Mouse (Mus musculus) lung, embryonic 14.5 days (tissue): ENCODE data around the gene Habp2. TPM values are rescaled to one million over a fixed set of nuclear protein-coding genes. Genes with fewer than 3 reads are reported as not detected.

Experiments used
- ATAC-seq: fragments of 200-750 bp; cut with Nextera tagmentation; 2 replicates; pipeline ENCODE4 v1.8.0; 2017; ENCODE audit warnings: mild to moderate bottlenecking, moderate TSS enrichment, moderate library complexity; ENCODE audit not compliant: insufficient read depth
- DNase-seq: peaks from one replicate; pipeline ENCODE4 v3.0.0-alpha.2; 2015
- H3K27ac ChIP-seq: fragments of 300-500 bp; sonication (generic); 2 replicates; pipeline ENCODE4 v1.5.1; 2014; ENCODE audit warnings: low read depth, mild to moderate bottlenecking, moderate library complexity
- H3K27me3 ChIP-seq: fragments of 300-500 bp; sonication (generic); 2 replicates; pipeline ENCODE4 v1.6.1; 2014; ENCODE audit warnings: low read length, control low read depth; ENCODE audit not compliant: insufficient read depth
- H3K36me3 ChIP-seq: fragments of 300-500 bp; sonication (generic); 2 replicates; pipeline ENCODE4 v1.6.1; 2014; ENCODE audit warnings: control low read depth; ENCODE audit not compliant: insufficient read depth
- H3K4me1 ChIP-seq: fragments of 300-500 bp; sonication (generic); 2 replicates; pipeline ENCODE4 v1.6.1; 2014; ENCODE audit warnings: antibody characterized with exemption, control low read depth; ENCODE audit not compliant: insufficient read depth
- H3K4me2 ChIP-seq: fragments of 300-500 bp; sonication (generic); 2 replicates; pipeline ENCODE4 v1.6.1; 2014; ENCODE audit warnings: mild to moderate bottlenecking
- H3K4me3 ChIP-seq: fragments of 300-500 bp; sonication (generic); 2 replicates; pipeline ENCODE4 v1.5.1; 2014; ENCODE audit warnings: low read depth, low read length
- H3K9ac ChIP-seq: fragments of 300-500 bp; sonication (generic); 2 replicates; pipeline ENCODE4 v1.6.1; 2014
- H3K9me3 ChIP-seq: fragments of 300-500 bp; sonication (generic); 2 replicates; pipeline ENCODE4 v1.6.1; 2016; ENCODE audit warnings: low read depth, low read length, control low read depth
- CTCF ChIP-seq: IDR thresholded peaks from 2 replicates; pipeline ENCODE4 v1.5.1; 2016; ENCODE audit warnings: antibody characterized with exemption, low read depth
- WGBS: fragments of 180-500 bp; shearing (Covaris S2); extraction: QIAGEN DNeasy Blood & Tissue Kit; methylation state at CpG from one replicate; pipeline ENCODE4 v1.1.7; 2014; 5-methylcytosine and 5-hydroxymethylcytosine counted together
- polyA plus RNA-seq: library from polyadenylated mRNA; unstranded; fragments of >200 nt; fragmentation: Nextera tagmentation; extraction: Ambion mirVana; gene quantifications from 2 replicates; pipeline ENCODE4 v1.2.1, GENCODE M21; 2014

Gene Habp2
- polyA plus RNA-seq, 1 experiment from 2014 or later = 3.1 TPM

DNA sequence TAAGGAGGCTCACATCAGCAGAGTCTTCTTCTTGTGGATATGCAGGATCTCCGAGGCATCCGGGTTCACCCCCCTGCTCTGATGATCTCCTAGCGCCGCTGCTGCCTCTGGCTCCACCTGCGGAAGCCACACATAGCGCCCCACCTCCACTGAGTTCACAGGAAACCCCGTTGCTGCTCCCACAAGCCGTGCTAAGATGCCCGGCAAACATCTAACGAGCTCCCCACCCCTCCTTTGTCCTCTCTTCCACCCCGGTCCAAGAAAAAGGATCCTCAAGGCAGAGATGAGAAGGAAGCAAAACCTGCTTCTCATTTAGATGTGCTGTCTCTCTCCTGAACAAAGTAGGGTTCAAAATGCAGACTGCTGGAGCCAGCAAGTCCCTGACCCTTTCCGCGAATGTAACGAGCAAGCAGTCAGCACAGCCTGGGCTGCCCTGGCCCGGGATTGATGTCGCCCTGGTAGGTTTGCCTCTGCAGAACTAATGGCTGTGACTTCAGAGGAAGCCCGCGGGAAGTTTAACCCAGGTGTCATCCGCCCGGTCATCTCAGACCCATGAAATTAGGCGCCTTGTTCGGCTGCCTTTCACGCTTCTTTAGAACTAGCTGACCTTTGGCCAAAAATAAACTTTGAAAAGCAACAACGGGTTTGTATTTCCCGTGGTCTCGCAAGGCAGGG is 33.4 kb downstream of the Habp2 start:
- Histone ChIP-seq H3K4me1 (peaks cover 6% of the 10 kb centered on the region), H3K27ac (no peak overlapping the region), H3K9me3 (no peaks in the 10 kb centered on the region), H3K4me2 (peak overlapping the region; percentile 54), H3K9ac (0 out of 2 replicates have a peak overlapping the region, but pooled peaks have one; percentile 15), H3K4me3 (peak overlapping the region; percentile 9; the same call in 1 of the 2 replicates), H3K36me3 (no peaks in the 10 kb centered on the region), H3K27me3 (no peaks in the 10 kb centered on the region)
- ATAC-seq (no peak), DNase-seq (peak; percentile 32)
- no peak for TF ChIP-seq CTCF
- WGBS = 17% methylated on average over 26 of the region's 26 CpGs

DNA sequence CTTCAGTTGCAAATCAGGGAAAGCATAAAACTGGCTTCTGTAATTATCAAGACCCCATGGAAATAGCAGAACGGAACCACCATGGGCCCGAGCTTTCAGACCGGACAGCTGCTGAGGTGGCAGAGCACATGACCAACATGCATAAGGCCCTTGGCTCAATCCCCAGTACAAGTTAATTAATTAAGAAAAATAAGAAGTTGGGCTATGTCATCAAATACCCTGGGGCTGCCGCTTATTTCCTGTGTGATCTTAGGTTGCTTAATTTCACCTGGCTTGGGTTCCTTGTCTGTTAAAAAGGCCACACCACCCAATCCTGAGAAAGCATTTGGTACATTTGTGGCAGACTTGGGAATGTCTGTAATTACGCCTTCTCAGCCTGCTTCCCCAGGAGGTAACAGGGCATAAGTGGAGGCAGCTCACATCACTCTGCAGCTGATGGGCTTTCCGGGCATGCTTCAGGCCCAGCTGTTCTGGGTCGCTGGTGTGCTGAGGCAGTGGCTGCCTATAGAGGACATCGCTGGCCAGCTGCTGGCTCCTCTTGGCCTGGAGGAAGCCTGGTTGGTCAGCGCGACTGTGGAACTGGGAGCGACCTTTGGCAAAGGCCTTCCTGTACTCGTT is 34.5 kb downstream of the Habp2 start:
- WGBS = 72% methylated on average over 12 of the region's 12 CpGs
- Histone ChIP-seq H3K27ac (no peak overlapping the region), H3K9ac (no peak overlapping the region), H3K4me1 (peaks cover 6% of the 10 kb centered on the region), H3K4me3 (no peak overlapping the region), H3K27me3 (no peaks in the 10 kb centered on the region), H3K4me2 (no peak overlapping the region), H3K9me3 (no peaks in the 10 kb centered on the region), H3K36me3 (no peaks in the 10 kb centered on the region)
- DNase-seq (peak; percentile 35), ATAC-seq (no peak)
- TF ChIP-seq CTCF = no peak

DNA sequence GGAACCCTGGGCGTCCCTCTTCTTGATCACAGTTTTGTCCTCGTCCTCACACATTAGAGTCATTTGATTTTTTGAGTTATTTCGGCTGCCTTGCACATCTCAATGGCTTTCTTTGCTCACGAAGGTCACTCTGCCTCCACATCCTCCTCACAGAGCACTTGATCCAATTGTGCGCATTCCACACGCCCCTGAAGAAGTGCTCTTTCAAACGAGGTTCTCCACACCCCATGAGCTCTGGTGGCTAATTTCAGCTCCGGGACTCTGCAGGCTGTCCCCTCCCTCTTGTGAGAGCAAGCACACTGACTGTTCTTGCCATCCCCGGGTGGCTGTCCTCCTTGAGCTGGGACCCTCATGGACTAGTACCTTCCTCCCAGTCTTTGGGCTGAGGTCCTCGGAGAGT is 38.7 kb downstream of the Habp2 start:
- DNase-seq (peak; percentile 18), ATAC-seq (0 out of 2 replicates have a peak, but pooled peaks have one; percentile 21)
- Histone ChIP-seq H3K4me2 (no peak overlapping the region), H3K9me3 (no peaks in the 10 kb centered on the region), H3K9ac (no peak overlapping the region), H3K4me1 (no peaks in the 10 kb centered on the region), H3K36me3 (no peaks in the 10 kb centered on the region), H3K27me3 (no peaks in the 10 kb centered on the region), H3K4me3 (no peak overlapping the region), H3K27ac (no peak overlapping the region)
- 52% methylated on average over 10 of the region's 10 CpGs for WGBS
- no peak for TF ChIP-seq CTCF

DNA sequence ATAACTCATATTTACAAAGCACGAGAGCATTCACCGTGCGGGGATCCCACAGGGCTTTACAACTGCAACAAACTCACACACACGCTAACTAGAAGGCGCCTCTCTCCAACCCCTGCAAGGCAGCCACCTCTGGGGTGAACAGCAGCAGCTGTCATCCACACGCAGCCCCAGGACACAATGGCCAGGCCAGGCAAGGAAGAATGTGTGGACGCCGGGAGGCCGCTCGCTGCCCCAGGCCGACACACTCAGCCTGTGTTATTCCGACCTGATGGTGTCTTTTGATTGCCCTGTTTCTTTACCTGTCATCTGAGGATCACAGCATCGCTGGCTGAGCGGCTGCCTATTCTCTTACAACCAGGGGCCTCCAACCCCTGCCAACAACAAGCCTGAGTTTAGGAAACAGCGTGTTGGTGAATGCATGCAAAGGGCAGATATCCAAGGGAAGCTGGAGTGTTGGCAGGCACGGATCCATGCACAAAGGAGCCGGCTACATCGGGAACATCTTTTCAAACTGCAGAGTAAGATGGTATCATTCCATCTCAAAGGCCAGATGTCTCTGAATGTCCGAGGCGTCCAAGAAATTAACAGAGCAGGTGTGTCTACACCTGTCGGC is 39.4 kb downstream of the Habp2 start:
- no peaks in the 10 kb centered on the region for H3K9me3 ChIP-seq
- DNase-seq (no peak), ATAC-seq (no peak)
- WGBS = 52% methylated on average over 21 of the region's 21 CpGs
- TF ChIP-seq CTCF = no peak
- no peaks in the 10 kb centered on the region for H3K36me3 ChIP-seq
- H3K4me1 ChIP-seq = no peaks in the 10 kb centered on the region
- no peaks in the 10 kb centered on the region for H3K27me3 ChIP-seq
- no peak overlapping the region for H3K4me3 ChIP-seq
- H3K4me2 ChIP-seq = no peak overlapping the region
- H3K9ac ChIP-seq = no peak overlapping the region
- no peak overlapping the region for H3K27ac ChIP-seq

DNA sequence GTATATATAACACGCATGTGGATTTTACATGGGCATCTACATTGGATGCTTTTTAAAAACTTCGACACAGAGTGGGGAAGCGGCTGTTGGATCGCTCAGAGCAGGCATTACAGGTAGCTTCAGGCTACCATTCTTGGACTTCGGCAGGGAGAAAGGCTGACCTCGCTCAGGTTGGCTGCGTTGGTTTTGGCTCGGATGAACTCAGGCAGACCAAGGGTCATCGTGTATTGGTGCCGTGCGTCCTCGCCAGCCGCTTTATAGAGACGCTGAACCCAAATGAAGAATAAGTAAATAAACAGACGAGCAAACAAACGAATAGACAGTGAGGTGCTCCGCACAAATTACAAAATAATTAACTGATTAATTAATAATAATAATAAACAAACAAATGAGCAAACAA is 49.4 kb downstream of the Habp2 start:
- WGBS = 82% methylated on average over 17 of the region's 17 CpGs
- Histone ChIP-seq H3K4me2 (no peak overlapping the region), H3K4me1 (no peaks in the 10 kb centered on the region), H3K36me3 (no peaks in the 10 kb centered on the region), H3K27ac (no peak overlapping the region), H3K27me3 (no peaks in the 10 kb centered on the region), H3K9me3 (no peaks in the 10 kb centered on the region), H3K4me3 (no peak overlapping the region), H3K9ac (no peak overlapping the region)
- ATAC-seq (no peak), DNase-seq (no peak)
- TF ChIP-seq CTCF = no peak

DNA sequence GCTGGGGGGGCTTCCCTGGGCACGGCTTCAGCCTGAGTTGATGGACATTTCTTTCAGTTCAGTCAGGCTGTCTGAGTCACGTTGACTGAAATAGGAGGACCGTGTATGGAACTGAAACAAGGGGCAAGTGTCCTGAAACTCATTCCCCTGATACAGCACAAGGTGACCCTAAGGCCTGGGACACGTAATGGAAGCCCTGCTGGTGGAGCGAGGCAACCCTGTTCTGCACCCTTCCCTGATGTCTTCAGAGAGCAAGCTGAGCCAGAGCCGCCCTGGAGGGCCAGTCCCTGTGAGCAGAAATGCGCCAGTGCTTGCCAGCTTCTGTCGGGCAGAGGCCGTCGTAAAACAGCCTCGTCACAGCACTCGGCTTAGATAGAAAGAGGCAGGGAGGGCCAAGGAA is 49.9 kb downstream of the Habp2 start:
- 69% methylated on average over 12 of the region's 12 CpGs for WGBS
- Histone ChIP-seq H3K27ac (no peak overlapping the region), H3K4me3 (no peak overlapping the region), H3K9ac (no peak overlapping the region), H3K9me3 (no peaks in the 10 kb centered on the region), H3K4me1 (no peaks in the 10 kb centered on the region), H3K27me3 (no peaks in the 10 kb centered on the region), H3K36me3 (no peaks in the 10 kb centered on the region), H3K4me2 (no peak overlapping the region)
- DNase-seq (no peak), ATAC-seq (no peak)
- no peak for TF ChIP-seq CTCF

DNA sequence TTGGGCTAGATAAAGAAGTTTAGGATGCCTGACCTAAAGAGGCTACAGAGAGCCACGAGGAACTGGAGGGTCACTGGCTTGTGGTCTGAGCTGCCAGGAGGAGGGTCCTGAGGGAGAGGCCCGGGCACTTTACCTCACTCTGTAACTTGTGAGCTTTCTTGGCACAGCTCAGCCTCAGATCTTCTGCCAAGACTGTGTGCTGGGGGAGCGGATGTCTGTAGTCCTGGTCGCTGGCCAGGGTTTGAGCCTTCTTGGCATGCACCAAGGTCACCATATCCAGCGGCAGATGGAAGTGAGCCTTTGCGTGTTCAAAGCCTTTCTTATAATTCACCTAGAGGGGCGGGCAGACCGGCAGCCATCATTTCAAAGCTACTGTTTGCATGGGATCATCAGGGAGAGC is 55.1 kb downstream of the Habp2 start:
- H3K36me3 ChIP-seq = no peaks in the 10 kb centered on the region
- no peak overlapping the region for H3K4me2 ChIP-seq
- no peaks in the 10 kb centered on the region for H3K27me3 ChIP-seq
- peaks cover 5% of the 10 kb centered on the region; the same call in 1 of the 2 replicates for H3K4me1 ChIP-seq
- no peak overlapping the region for H3K27ac ChIP-seq
- peak; percentile 57 for DNase-seq
- no peak overlapping the region for H3K9ac ChIP-seq
- 63% methylated on average over 8 of the region's 8 CpGs for WGBS
- H3K9me3 ChIP-seq = no peaks in the 10 kb centered on the region
- no peak for TF ChIP-seq CTCF
- no peak overlapping the region for H3K4me3 ChIP-seq
- ATAC-seq = no peak
